Mouse (Mus musculus): ENCODE data around the gene Ube2g2. TPM values are rescaled to one million over a fixed set of nuclear protein-coding genes. Genes with fewer than 3 reads are reported as not detected.

Ube2g2 gene
- polyA plus RNA-seq, 1 experiment, result 28.4 TPM

DNA sequence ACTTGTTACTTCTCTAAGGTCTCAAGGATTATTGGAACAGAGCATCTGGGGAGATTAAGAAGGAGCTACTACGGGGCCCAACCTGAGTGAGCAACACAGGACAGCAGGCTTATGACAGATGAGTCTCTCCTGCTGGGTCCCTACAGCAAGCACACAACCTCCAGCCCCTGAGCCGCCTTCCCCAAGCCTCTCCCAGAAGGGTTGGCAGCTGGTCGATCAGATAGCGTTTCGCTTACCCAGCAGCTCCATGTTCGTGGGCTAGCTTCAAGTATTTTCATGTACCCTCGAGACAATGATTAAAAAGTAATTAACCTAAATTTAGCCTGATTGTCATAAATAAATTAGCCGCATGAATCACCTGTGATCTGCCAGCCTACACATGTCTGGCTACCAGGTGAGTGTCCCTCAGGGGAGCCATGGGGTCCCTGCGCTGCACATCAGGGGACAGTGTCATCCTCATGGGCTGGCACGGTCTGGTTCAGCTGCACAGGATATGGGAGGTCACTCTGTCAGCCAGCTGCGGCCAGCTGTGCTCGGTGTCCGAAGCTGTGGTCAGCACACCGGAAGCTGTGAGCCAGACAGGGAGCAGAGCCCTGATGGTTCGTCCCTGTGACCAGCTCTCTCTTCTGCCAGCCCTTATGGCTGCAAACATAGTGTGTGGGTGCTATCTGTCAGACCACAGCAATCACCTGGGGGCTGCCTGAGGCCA lies 36.4 kb downstream of the Ube2g2 start:
- H3K27me3 ChIP-seq (replicated peaks), result peaks cover 53% of the 10 kb centered on the region
- no peaks in the 10 kb centered on the region for H3K36me3 ChIP-seq (replicated peaks; ENCODE audit: low read length)
- peaks cover 6% of the 10 kb centered on the region; the same call in 1 of the 2 replicates for H3K4me1 ChIP-seq
- peak overlapping the region; percentile 57 for H3K4me3 ChIP-seq (replicated peaks)
- TF ChIP-seq GATA1 (IDR thresholded peaks at IDR 0.05; ENCODE audit: borderline replicate concordance, low read length) (no peak), FLI1 (IDR thresholded peaks at IDR 0.05; ENCODE audit: low read length) (no peak)
- peaks cover 41% of the 10 kb centered on the region for H3K9me3 ChIP-seq

- no peak for TF ChIP-seq FLI1 (IDR thresholded peaks at IDR 0.05; ENCODE audit: low read length)
- H3K9me3 ChIP-seq, result peaks cover 25% of the 10 kb centered on the region
- peaks cover 4% of the 10 kb centered on the region; the same call in 1 of the 2 replicates for H3K4me1 ChIP-seq
- H3K36me3 ChIP-seq (replicated peaks; ENCODE audit: low read length), result no peaks in the 10 kb centered on the region
- H3K27me3 ChIP-seq (replicated peaks), result peaks cover 72% of the 10 kb centered on the region
- peak overlapping the region; percentile 21 for H3K4me3 ChIP-seq (replicated peaks)
Observed at GRCm38 (mm10) chr10:77663949-77664665, 42.0 kb downstream of the Ube2g2 start.

- TF ChIP-seq FLI1 (IDR thresholded peaks at IDR 0.05; ENCODE audit: low read length) (no peak), GATA1 (IDR thresholded peaks at IDR 0.05; ENCODE audit: borderline replicate concordance, low read length) (no peak)
- peaks cover 65% of the 10 kb centered on the region for H3K27me3 ChIP-seq (replicated peaks)
- peaks cover 3% of the 10 kb centered on the region; the same call in 1 of the 2 replicates for H3K9me3 ChIP-seq
- no peaks in the 10 kb centered on the region for H3K36me3 ChIP-seq (replicated peaks; ENCODE audit: low read length)
- H3K4me3 ChIP-seq (replicated peaks), result no peak overlapping the region
- peaks cover 6% of the 10 kb centered on the region for H3K4me1 ChIP-seq
Observed at GRCm38 (mm10) chr10:77666342-77666741, 44.3 kb downstream of the Ube2g2 start.

GRCm38 (mm10) chr10:77667402-77667801 lies 45.3 kb downstream of the Ube2g2 start:
- Histone ChIP-seq H3K4me1 (peaks cover 11% of the 10 kb centered on the region), H3K9me3 (peaks cover 3% of the 10 kb centered on the region; the same call in 1 of the 2 replicates), H3K27me3 (replicated peaks) (peaks cover 59% of the 10 kb centered on the region), H3K36me3 (replicated peaks; ENCODE audit: low read length) (no peaks in the 10 kb centered on the region), H3K4me3 (replicated peaks) (no peak overlapping the region)
- TF ChIP-seq FLI1 (IDR thresholded peaks at IDR 0.05; ENCODE audit: low read length) (no peak), GATA1 (IDR thresholded peaks at IDR 0.05; ENCODE audit: borderline replicate concordance, low read length) (no peak)

DNA sequence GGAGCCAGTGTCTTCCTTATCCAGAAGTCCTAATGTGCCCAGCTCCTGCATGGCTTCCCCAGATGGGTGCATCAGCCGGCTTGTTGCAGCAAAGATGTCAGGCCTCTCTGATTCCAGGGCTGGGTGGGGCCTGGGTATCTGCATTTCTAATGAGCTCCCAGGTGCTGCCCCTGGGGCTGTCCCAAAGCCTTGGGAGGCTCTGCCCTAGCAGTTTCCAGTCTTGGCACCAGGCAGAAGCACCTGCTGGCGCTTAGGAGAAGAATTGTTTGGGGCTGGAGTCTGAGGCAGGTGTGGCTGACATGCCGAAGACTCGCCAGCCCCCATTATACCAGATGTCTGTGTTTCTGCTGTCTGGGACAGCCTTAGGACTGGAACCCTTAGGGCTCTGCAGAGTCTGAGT lies 48.6 kb downstream of the Ube2g2 start:
- Histone ChIP-seq H3K36me3 (replicated peaks; ENCODE audit: low read length) (no peaks in the 10 kb centered on the region), H3K27me3 (replicated peaks) (peaks cover 61% of the 10 kb centered on the region), H3K9me3 (peaks cover 3% of the 10 kb centered on the region; the same call in 1 of the 2 replicates), H3K4me1 (peaks cover 7% of the 10 kb centered on the region), H3K4me3 (replicated peaks) (no peak overlapping the region)
- TF ChIP-seq GATA1 (IDR thresholded peaks at IDR 0.05; ENCODE audit: borderline replicate concordance, low read length), result no peak
- no peak for TF ChIP-seq FLI1 (IDR thresholded peaks at IDR 0.05; ENCODE audit: low read length)

- no peak for TF ChIP-seq GATA1 (IDR thresholded peaks at IDR 0.05; ENCODE audit: borderline replicate concordance, low read length)
- TF ChIP-seq FLI1 (IDR thresholded peaks at IDR 0.05; ENCODE audit: low read length), result no peak
Observed at GRCm38 (mm10) chr10:77671519-77671918, 49.4 kb downstream of the Ube2g2 start.

GRCm38 (mm10) chr10:77673765-77674164 lies 51.7 kb downstream of the Ube2g2 start:
- peaks cover 11% of the 10 kb centered on the region for H3K9me3 ChIP-seq
- no peaks in the 10 kb centered on the region for H3K36me3 ChIP-seq (replicated peaks; ENCODE audit: low read length)
- H3K4me1 ChIP-seq, result peaks cover 17% of the 10 kb centered on the region

More at GRCm38 (mm10) chr10:77671519-77671918, 49.4 kb downstream of the Ube2g2 start:
- no peak overlapping the region for H3K4me3 ChIP-seq (replicated peaks)
- peaks cover 7% of the 10 kb centered on the region for H3K4me1 ChIP-seq
- peaks cover 62% of the 10 kb centered on the region for H3K27me3 ChIP-seq (replicated peaks)
- no peaks in the 10 kb centered on the region for H3K36me3 ChIP-seq (replicated peaks; ENCODE audit: low read length)
- peaks cover 3% of the 10 kb centered on the region; the same call in 1 of the 2 replicates for H3K9me3 ChIP-seq

GRCm38 (mm10) chr10:77677562-77677961 lies 55.5 kb downstream of the Ube2g2 start:
- TF ChIP-seq GATA1 (IDR thresholded peaks at IDR 0.05; ENCODE audit: borderline replicate concordance, low read length), result no peak
- no peak for TF ChIP-seq FLI1 (IDR thresholded peaks at IDR 0.05; ENCODE audit: low read length)
- Histone ChIP-seq H3K4me3 (replicated peaks) (no peak overlapping the region), H3K4me1 (peaks cover 10% of the 10 kb centered on the region; the same call in 1 of the 2 replicates), H3K9me3 (peaks cover 8% of the 10 kb centered on the region), H3K27me3 (replicated peaks) (peaks cover 75% of the 10 kb centered on the region), H3K36me3 (replicated peaks; ENCODE audit: low read length) (no peaks in the 10 kb centered on the region)

More at GRCm38 (mm10) chr10:77673765-77674164, 51.7 kb downstream of the Ube2g2 start:
- Histone ChIP-seq H3K27me3 (replicated peaks) (peaks cover 64% of the 10 kb centered on the region), H3K4me3 (replicated peaks) (no peak overlapping the region)
- no peak for TF ChIP-seq FLI1 (IDR thresholded peaks at IDR 0.05; ENCODE audit: low read length)
- no peak for TF ChIP-seq GATA1 (IDR thresholded peaks at IDR 0.05; ENCODE audit: borderline replicate concordance, low read length)

GRCm38 (mm10) chr10:77682994-77683393 lies 60.9 kb downstream of the Ube2g2 start:
- no peak overlapping the region for H3K4me3 ChIP-seq (replicated peaks)
- TF ChIP-seq GATA1 (IDR thresholded peaks at IDR 0.05; ENCODE audit: borderline replicate concordance, low read length) (no peak), FLI1 (IDR thresholded peaks at IDR 0.05; ENCODE audit: low read length) (no peak)
- H3K27me3 ChIP-seq (replicated peaks), result peaks cover 80% of the 10 kb centered on the region
- H3K9me3 ChIP-seq, result peaks cover 4% of the 10 kb centered on the region
- H3K36me3 ChIP-seq (replicated peaks; ENCODE audit: low read length), result no peaks in the 10 kb centered on the region
- peaks cover 3% of the 10 kb centered on the region; the same call in 1 of the 2 replicates for H3K4me1 ChIP-seq

DNA sequence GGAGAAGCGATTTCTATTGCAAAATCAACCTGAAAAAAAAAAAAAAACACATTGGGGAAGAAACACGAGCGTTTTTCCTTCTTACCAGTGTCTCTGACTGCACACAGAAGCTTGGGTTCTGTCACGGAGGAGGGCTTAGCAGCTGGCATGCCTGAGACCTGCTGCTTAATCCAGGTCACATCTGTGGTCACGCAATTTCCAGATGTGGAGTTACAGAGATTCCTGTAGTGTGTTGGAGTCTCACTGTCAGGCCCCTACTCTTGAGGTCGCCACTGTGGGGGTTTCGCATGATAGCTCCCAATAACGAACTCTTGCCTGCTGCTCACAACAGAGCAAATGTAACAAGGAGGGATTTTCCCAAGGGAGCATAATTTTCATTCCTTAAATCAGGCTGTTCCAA lies 62.1 kb downstream of the Ube2g2 start:
- TF ChIP-seq GATA1 (IDR thresholded peaks at IDR 0.05; ENCODE audit: borderline replicate concordance, low read length), result no peak
- no peak for TF ChIP-seq FLI1 (IDR thresholded peaks at IDR 0.05; ENCODE audit: low read length)
- Histone ChIP-seq H3K36me3 (replicated peaks; ENCODE audit: low read length) (no peaks in the 10 kb centered on the region), H3K9me3 (no peaks in the 10 kb centered on the region), H3K4me3 (replicated peaks) (no peak overlapping the region), H3K4me1 (no peaks in the 10 kb centered on the region), H3K27me3 (replicated peaks) (peaks cover 82% of the 10 kb centered on the region)

Data from megakaryocyte, embryonic 14.5 days (primary cell).